Mouse (Mus musculus) thymus, adult 18-20 months (tissue): ENCODE results near the gene Dcst1.

Experiments used
- DNase-seq, 2 experiments: peaks; one replicate each; pipeline ENCODE4 v3.0.0; 2022; ENCODE audit warnings: mixed read lengths in 2 of 2

Gene Dcst1

DNA sequence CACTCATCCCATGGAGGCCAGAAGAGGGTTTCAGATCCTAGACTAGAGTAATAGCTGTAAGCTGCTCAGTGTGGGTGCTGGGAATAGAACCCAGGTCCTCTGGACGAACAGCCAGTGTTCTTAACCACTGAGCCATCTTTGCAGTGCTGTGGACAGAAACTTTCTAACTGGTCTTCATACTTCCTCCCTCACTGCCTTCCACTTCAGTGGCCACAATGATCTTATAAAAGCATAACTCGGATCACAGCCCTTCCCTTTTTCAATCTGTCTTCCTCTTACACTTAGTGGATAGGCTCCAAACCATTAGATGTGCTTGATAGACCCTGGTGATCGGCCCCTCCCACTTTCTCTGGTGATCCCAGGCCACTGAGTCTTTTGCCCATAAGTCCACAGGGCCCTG is 4.8 kb downstream of the Dcst1 start:
- no peak for DNase-seq

DNA sequence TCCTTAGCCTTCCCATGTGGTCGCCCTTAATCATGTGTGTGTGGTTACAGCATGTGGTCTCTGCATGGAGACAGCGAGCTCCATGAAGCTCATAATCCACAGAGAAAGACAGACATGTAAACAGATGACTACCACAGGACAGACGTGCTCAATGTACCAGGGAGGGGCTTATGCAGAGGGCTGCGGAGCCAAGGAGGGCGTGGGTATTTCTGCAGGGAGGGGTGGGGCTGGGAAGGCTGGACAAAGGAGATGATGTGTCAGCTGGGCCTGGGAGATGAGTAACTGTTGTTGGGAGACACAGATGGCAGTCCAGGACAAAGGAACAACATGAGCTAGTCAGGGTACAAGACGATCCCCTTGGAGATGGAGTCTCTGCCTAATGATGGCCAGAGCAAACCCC is 5.4 kb downstream of the Dcst1 start:
- no peak for DNase-seq

DNA sequence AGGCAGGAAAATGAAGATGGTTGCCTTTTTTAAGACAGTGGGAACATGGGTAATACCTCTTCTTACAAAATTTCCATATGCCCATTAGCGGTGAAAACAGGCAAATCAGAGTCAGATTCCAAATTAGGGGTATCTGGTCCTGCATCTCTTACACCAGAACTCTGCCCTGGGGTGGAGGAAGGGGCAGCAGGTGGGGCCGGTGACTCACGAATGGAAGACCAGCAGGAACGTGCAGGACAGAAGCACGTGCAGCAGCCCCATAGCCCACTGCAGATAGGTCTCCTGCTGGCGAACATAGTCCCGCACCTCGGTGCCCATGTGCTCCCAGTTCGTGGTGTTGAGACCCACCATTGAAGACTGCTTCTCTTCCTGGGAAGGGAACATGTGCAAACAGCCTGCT is 9.0 kb downstream of the Dcst1 start:
- no peak for DNase-seq

DNA sequence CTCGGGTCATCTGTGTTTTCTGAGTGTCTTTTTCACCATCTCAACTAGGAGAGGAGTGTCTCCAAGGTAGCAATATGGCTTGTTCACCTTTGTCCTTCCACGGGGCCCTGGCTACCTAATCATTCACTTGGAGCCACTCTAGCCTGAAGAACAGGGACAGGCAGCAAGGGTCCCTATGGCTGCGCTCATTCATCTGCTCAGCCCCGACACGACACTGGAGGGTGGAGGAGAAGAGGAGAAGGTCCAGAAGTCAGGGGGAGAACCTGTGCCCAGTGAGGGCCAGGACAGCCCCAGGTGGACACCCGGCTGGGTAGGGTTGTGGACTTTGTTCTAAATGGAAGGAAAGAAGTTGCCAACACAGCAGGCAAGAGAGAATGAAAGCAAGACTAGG is 9.5 kb downstream of the Dcst1 start:
- DNase-seq, result no peak

DNA sequence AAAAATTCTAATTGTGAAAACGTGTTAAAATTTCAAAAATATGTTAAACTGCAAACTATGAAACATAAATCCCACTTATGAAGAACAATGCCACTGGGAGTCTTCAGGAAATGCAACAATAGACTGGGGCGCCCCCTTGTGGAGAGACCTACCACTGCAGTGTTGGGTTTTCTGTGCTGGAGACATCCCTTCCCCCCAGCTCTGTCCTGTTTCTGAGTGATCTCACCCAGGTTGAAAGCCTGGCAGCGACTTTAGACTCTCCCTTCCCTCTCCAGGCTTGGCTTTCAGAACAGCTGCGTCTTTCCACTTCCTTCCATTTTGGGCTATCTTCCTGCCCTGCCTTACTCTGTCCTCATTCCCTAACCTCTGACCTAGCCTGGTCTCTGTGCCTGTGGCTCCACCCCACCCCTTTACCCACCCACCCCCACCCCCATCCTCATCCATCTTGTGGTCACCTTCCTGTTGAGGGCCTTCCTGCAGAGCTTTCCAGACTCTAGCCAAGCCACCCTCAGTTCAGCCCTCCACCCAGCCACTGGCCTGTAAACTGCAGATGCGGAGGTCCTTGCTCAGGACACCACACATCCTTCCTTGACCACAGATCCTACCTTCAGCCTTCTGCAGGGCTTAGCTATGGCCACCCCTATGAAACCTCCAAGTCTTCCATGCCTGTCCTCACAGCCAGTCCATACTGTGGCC is 10.1 kb downstream of the Dcst1 start:
- DNase-seq, result peak; percentile 49 to 56

DNA sequence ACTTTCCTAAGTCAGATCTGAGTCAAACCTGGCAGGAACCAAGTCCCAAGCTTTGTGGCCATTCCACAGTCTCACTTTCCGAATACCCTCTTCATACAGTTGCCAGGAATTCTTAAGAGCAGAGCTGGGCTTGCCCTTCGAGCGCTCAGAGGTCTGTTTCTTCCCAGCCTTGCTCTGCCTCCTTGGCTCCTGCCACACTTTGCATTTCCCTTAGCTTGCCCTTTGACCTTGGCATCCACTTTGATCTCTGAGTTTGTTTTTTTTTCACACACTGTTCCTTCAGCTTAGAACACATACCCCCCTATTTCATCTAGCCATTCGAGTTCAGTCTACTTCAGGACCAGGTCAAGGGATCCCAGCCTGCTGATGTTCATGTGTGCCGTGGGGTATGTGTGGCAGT is 13.8 kb downstream of the Dcst1 start:
- no peak for DNase-seq

DNA sequence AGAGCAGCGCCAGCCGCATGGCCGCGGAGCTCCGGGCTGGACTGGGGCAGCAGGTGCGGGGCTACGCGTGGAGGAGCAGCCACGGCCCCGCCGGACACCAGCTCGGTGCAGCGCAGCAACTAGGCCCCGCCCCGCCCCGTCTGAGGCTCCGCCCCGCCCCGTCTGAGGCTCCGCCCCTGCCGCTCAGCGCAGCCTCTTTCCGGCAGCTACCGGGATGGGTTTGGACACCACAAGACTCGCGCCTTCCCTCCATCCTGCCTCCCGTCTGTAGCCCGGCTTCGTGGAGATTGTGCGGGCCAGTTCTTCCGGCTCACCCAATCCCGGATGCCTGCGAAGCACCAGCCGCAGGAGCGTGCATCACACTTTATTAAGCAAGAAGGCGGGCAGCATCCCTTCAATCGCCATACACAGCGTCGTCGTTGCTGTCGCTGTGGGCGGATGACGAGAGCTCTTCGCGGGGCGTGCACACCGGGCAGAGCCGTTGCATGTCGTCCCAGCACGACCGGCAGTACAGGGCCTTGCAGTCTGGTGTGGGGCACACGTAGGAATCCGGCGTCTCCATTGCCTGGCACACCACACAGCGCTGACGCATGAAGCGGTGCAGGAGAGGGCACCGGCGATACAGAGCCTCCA is 15.1 kb downstream of the Dcst1 start, which contains the start of gene Adam15:
Gene Adam15 (minus strand): TSS at position 128 of the 633 bp plus-strand sequence.
- peak; percentile 70 to 72 for DNase-seq

DNA sequence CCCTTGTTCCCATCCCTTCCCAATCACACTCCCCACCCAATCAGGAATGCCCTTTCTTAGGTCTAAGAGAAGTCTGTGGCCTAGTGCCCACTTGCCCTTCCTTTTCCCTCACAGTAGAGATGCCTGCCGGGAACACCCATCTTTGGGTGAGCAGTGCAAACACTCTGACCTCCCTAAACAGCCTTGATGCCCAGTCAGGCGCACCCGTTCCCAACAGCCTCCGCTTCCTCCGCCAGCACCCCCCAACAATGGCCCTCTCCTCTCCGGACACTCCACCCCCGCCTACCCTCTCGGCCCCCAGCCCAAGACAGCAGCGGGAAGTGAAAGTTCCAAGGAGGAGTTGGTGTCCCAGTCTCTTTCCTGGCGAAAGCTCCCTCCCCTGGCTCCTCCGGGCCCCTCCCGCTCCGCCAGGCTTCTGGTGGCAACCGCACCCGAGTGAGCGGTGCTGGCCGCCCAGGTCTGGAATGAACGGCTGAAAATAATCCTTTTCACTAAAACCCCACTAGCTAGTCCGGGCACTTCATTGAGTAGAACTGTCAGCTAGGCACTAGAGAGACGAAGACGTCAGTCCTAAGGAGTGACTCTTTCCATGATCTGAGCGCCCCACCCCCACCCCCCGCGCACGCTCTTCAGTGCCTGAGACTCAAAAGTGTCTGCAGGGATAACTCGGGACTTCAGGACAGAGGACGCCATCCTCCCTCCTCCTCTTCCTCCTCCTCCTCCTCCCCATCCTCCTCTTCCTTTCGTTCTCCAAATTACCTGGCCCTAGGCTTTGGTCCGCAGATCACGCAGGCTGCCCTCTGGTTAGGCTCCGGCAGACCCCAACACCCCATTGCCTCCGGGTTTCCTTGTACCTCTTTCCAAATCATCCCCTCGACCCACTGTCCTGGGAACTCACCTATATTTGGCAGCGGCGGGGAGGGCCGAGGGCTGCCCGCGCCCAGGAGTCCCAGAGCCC is 15.9 kb downstream of the Dcst1 start:
- peak in 1 of 2 experiments; percentile 22 for DNase-seq

DNA sequence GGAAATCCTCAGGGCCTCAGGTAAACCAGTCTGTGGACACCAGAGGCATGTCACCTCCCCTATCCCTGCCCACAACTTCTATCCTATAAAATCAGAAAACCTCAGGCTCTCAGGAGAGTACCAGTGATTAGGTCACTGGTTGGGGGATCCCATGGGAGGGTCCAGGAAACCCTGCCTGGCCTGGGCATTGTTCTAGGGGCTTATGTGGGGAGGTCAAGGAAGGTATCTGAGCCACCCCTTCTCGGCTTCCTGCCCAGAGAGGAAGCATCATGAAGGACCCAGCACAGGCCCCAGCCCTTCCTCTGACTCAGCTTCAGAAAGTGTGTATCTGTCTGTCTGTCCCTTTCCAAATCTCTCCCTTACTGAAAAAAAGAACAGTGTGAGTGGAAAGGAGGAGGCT is 17.1 kb downstream of the Dcst1 start:
- DNase-seq, result no peak

DNA sequence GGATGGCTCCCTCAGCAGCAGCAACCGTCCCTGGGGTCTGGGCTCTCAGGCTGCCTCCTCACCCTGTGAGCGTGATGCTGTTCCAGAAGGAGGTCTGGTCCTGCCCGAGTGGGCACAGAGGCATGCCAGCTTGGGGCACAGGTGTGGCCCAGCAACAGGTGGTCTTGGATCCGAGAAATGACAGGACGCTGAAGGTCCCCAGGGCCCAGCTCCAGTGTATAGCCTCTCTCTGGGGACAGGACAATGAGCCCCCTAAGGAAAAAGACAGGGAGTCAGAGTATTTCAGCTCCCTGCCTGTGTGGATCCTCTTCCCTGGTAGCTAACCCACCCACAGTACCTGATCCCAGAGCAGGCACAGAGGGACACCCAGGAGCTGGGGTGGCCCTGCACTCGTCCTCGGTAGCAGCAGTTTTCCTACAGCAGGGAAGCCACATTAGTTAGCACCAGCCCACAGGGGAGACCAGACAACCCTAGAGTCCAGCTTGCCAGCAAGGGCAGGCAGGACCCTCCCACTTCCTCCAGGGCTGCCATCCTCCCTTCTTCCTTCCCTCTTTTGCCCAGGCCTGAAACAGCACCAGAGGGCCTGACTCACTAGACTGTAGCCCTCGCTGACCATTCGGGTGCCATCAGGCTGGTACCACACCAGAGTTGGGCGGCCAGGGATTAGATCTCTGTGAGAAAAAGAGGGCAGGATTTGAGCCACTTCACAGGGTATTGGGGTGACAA is 18.1 kb downstream of the Dcst1 start:
- DNase-seq, result no peak

DNA sequence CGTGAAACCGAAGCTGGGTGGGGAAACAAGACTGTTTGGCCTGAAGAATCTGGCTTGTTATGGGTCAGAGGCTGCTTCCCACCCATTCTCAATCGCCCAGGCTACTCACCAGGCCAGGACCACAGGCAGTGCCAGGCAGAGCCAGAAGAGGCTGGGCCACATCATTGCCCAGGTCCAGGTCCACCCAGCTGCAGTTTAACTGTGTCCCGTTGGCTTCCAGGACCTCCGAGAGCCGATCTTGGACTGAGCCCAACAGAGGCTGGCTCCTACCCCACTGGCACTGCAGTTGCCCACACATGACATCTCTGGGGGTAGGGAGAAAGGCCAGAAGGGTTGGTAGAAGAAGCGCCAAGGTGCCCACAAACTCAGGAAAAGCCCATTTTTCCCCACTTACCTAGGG is 21.8 kb downstream of the Dcst1 start:
- no peak for DNase-seq

DNA sequence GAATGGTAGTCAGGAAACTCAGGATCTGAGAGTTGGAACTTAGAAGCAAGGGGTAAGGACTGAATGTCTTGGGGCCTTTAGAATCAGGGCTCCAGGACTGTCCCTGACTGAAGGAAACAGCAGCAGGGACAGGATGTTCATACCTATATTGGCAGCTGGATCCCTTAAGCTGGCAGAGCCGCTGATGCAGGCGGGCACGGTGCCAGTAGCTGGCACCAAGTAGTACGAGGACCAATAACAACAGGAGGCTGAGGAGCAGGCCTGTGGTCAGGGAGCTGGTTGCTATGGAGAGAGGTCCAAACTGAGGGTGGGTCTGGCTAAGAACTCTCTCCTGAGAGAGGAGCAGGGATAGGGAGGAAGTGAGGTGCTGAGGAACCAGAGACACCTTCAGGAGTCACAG is 23.3 kb downstream of the Dcst1 start:
- DNase-seq, result no peak

DNA sequence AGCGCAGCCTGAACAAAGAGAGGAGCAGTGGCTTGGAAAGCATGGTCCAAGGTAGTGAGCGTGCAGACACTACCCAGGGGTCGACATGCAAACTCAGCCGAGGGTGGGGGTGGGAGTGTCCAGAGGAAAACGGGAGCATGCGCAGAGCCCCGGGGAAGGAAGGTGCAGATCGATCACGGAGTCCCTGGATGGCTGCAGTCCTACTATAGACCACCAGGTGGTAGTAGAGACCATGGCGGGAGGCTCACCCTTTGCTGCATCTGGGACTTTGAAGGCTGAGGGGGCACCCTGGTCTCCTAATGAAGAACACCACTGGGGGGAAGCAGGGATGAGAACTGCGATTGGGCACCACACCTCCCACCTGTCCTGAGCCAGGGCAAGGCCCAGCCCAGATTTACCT is 24.6 kb downstream of the Dcst1 start:
- DNase-seq, result peak; percentile 38 to 53

DNA sequence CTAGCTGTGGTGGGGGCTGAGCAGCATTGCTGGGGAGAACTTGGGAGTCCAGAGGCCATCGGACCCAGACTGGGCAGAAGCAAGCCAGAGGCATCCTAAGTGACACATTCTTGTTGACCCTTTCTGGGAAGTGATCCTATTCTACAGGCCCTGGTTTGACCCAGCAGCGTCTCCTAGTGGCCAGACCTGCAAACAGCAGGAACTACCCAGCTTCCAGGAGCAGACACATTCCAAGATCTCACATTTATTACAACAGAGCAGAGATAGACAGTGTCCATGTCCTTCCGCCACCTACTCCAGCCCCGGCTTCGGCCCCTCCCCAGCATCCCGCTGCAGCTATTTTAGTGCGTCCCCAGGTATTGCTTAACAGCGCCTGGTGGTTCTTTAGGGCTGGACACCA is 25.6 kb downstream of the Dcst1 start:
- peak in 1 of 2 experiments; percentile 53 for DNase-seq

DNA sequence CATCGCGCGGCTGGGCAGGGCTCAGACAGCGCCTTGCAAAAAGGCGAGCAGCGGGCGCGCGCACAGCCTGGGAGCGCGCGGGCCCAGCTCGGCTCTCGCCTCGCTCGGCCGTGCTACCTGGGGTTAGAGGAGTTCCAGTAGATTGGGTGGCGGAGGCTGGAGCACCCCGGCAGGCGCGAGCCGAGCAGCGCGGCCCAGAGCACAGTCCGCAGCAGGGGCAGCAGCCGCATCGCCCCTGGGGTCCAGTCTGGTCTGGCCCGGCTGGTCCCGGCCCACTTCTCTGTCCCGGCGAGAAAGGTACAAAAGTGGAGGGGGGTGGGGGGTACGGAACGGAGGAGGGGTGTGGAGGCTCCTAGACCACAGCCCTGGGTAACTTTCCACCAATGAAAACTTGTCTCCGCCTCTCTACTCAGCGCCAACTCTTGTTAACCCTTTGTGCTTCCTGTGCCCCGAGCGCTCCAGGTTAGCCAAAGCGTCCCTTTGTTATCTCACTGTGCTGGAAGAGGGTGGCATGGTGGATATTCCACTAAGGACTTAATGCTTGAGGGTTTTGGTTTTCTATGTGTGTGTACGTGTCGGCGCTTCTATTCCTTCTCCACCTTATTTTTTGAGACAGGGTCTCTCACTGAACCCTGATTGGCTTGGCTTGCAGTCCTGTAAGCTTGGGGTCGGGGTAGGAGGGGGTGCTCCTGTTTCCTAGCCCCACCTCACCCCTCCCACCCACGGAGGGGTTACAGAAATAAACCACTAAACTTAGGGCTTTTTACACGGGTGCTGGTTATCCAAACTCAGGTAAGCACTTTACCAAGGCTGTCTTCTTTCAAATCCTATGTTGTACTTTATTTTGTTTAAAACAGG is 27.1 kb downstream of the Dcst1 start, which contains the start of gene Efna4:
Gene Efna4 (minus strand): TSS at position 308 of the 858 bp plus-strand sequence.
- DNase-seq, result peak; percentile 45 to 52

DNA sequence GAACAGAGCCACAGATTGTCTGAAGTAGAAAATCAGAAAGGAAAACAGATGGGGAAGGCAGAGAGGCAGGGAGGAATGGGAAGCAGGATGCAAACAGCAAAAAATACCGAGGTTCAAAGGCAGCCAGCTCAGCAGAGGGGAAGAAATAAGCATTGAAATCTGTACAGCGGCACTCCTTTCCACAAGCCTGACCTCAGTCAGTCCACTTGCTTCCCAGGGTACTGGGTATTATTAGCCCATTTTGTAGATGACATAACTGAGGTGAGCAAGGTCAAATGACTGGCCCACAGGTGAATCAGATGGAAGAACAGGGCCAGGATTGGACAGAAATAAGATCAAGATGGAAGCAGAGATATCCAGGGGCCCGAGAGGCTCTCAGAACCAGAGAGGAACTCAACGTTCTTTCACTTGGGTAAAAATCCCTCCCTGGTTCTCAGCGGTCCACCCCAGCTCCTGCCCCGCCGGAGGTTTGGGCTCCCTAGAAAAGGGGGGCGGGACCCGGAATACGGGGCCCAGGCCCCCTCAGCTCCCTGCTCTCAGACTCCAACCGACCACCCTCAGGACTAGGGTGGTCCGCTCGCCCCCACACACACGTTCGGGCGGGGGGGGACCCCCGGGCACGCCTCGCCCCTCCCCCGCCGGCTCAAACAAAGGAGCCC is 27.9 kb downstream of the Dcst1 start:
- no peak for DNase-seq

DNA sequence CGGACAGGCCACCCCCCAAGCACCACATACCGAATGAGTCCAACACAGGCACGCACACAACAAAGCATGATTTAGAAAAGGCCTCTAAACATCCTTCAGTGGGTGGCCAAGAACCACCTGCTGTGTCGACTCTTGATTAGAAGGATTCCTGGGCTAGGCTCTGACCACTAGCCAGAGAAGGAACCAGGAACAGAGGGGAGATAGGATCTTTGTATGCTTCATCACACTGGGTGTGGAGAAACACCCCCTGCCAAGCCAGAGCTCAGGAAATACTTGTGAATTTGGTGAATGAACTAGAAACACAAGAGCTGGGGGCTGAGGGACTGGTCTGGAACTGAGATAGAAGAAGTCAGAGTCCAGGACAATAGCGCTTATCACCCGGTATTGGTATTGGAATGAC is 28.5 kb downstream of the Dcst1 start:
- no peak for DNase-seq

DNA sequence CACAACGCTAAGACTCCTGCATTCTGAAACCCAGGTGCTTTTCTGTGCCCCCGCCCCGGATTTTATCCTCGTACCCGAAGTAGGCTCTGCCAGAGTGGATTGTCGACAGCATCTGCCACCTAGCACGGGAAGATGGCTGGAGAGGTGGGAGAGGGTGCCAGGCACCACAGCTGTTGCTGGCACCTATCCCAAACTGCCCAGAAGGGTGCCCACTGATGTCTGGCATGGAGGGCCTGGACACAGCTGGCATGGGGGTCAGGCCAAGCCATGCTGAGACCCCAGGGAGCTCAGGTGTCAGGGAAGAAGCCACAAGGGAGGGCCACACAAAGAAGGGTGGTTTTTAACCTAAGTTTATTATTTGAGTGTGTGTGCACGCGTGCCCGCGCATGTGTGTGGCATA is 32.0 kb downstream of the Dcst1 start:
- no peak for DNase-seq

DNA sequence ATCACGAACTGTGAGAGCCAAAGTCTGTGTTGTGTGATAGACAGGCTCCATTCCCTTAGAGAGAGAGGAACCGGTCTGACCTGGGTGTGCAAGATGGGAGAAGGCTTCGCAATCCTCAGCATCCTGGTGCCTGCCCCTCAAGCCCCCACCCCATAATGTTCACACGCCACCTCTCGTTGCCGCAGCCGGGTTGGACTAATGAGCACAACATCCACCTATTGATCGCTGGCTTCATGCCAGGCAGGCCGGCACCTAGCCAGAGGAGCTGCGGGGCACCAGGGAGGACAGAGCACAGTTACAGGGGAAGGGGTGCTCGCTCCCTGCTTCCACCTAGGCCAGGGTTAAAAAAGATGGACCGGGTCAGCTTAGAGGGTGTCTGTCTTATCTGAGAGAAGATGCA is 32.6 kb downstream of the Dcst1 start:
- no peak for DNase-seq

DNA sequence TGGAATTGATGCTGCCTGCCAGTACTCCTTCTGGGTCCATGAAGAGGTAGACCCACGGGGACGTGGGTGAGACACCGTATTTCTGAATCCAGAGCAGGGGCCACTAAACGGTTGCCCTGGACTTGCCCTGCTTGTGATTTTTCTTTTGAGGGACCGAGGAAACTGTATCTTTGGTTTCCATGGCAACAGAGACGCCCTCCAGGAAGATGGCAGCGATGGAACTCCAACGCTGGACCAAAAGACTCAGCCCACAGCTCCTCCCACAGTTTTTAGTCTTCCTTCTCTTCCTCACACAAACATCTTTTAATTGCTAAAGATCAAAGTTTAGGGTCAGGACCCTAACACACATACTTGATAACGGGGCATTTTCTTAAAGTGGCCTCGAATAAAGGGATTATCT is 33.0 kb downstream of the Dcst1 start:
- DNase-seq, result no peak

DNA sequence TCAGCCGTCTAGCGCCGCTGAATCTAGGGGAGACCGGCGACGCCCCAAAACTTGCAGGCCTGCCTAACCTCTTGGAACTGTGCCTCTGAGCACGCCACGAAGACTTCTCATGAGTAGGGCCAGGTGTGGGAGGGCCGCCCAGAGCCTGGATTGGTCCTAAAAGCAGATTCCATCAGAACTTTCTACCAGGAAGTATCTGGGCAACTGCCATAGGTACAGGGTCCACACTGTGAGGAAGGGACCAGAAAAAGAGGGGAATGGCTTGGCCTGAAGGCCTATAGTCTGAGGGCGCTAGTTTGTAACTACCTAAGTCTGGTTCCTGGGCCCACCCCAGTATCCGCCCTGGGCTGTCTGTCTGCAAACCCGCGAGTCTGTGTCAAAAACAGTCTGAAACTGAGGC is 33.5 kb downstream of the Dcst1 start:
- DNase-seq, result no peak
